Mouse (Mus musculus) stomach, embryonic 14.5 days (tissue): ENCODE results near the gene Cga. TPM values are rescaled to one million over a fixed set of nuclear protein-coding genes. Genes with fewer than 3 reads are reported as not detected.

Experiments used
- ATAC-seq: fragments of 200-750 bp; cut with Nextera tagmentation; 2 replicates; pipeline ENCODE4 v1.8.0; 2017; ENCODE audit warnings: low read depth, moderate TSS enrichment; ENCODE audit not compliant: insufficient number of reproducible peaks, insufficient read depth, low FRiP score
- H3K27ac ChIP-seq: fragments of 300-500 bp; sonication (generic); 2 replicates; pipeline ENCODE4 v1.5.1; 2014; ENCODE audit warnings: mild to moderate bottlenecking, low read length, moderate library complexity, mixed read lengths
- H3K27me3 ChIP-seq: fragments of 300-500 bp; sonication (generic); 2 replicates; pipeline ENCODE4 v1.6.1; 2014; ENCODE audit warnings: low read length, control low read depth, mixed read lengths; ENCODE audit not compliant: control insufficient read depth, insufficient read depth
- H3K36me3 ChIP-seq: fragments of 300-500 bp; sonication (generic); 2 replicates; pipeline ENCODE4 v1.6.1; 2014; ENCODE audit warnings: mild to moderate bottlenecking, control low read depth, low read length, moderate library complexity, mixed read lengths; ENCODE audit not compliant: control insufficient read depth, insufficient read depth
- H3K4me1 ChIP-seq: fragments of 300-500 bp; sonication (generic); 2 replicates; pipeline ENCODE4 v1.6.1; 2014; ENCODE audit warnings: low read length, control low read depth, mixed read lengths; ENCODE audit not compliant: control insufficient read depth, insufficient read depth
- H3K4me2 ChIP-seq: fragments of 300-500 bp; sonication (generic); replicated peaks from 2 replicates; pipeline ENCODE4 v1.6.1; 2014; ENCODE audit warnings: low read depth, low read length, control low read depth
- H3K4me3 ChIP-seq: fragments of 300-500 bp; sonication (generic); 2 replicates; pipeline ENCODE4 v1.5.1; 2014; ENCODE audit warnings: low read depth, low read length, control low read depth
- H3K9ac ChIP-seq: fragments of 300-500 bp; sonication (generic); replicated peaks from 2 replicates; pipeline ENCODE4 v1.6.1; 2014; ENCODE audit warnings: low read depth, mild to moderate bottlenecking, control low read depth, low read length, moderate library complexity, mixed read lengths
- H3K9me3 ChIP-seq: fragments of 300-500 bp; sonication (generic); 2 replicates; pipeline ENCODE4 v1.6.1; 2016; ENCODE audit warnings: low read depth, low read length, control low read depth; ENCODE audit not compliant: control insufficient read depth
- WGBS: fragments of 180-500 bp; shearing (Covaris S2); extraction: QIAGEN DNeasy Blood & Tissue Kit; methylation state at CpG from one replicate; pipeline ENCODE4 v1.1.7; 2014; 5-methylcytosine and 5-hydroxymethylcytosine counted together
- polyA plus RNA-seq: library from polyadenylated mRNA; unstranded; fragments of >200 nt; fragmentation: Nextera tagmentation; extraction: Ambion mirVana; gene quantifications from 2 replicates; pipeline ENCODE4 v1.2.1, GENCODE M21; 2014

Cga gene
- not detected in 2 replicates for polyA plus RNA-seq

DNA sequence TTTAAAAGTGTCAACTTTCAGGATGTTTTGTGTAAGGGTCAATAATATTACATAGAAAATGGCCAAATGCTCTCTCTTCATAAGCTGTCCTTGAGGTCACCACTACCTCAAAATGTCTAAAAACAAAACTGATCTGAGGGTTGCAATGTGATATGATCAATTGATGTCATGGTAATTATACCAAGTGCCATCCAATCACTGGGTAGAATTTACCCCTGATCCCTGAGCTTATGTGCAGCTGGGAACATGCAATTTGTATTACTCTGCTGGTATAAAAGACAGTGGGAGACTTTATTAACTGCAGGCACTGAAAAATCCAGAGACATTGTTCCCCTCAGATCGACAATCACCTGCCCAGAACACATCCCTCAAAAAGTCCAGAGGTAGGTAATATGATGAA, at the start of gene Cga:
TSS of gene Cga (plus strand) at position 301 of the 400 bp plus-strand sequence.
- Histone ChIP-seq H3K9ac (no peak within 1 kb of the TSS), H3K36me3 (no peaks in the 10 kb centered on the region), H3K4me1 (0 out of 2 replicates have a peak, but pooled peaks cover 3% of the 10 kb centered on the region), H3K27ac (no peak within 1 kb of the TSS), H3K27me3 (no peaks in the 10 kb centered on the region), H3K4me3 (no peak within 1 kb of the TSS), H3K4me2 (no peak within 1 kb of the TSS), H3K9me3 (no peaks in the 10 kb centered on the region)
- WGBS = 89% methylated on average over 1 of the region's 1 CpGs
- no peak for ATAC-seq

DNA sequence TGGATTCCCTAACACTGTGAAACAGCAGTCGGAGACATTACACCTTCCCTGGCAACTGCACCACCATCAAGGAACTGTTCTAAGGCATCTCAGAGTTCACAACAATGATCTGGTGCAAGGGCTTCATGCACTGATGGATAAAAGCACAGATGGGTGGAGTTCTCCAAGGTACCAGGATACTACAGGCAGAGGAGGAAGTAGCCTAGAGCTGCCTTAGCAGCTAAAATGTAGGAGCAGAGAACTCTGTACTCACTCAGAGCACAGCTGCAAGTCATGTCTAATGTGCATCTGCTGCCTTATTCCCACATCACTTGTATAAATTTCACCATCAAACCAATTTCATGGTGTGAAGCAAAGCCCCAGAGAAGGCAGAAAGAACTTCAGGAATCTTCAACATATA, 49.7 kb upstream of the Cga start:
- ATAC-seq = no peak
- 94% methylated on average over 1 of the region's 1 CpGs for WGBS
- no peak overlapping the region for H3K27ac ChIP-seq
- H3K27me3 ChIP-seq = no peaks in the 10 kb centered on the region
- H3K36me3 ChIP-seq = peaks cover 9% of the 10 kb centered on the region
- no peaks in the 10 kb centered on the region for H3K4me1 ChIP-seq
- no peak overlapping the region for H3K4me3 ChIP-seq
- H3K9ac ChIP-seq = no peak overlapping the region
- no peak overlapping the region for H3K4me2 ChIP-seq
- no peaks in the 10 kb centered on the region for H3K9me3 ChIP-seq

DNA sequence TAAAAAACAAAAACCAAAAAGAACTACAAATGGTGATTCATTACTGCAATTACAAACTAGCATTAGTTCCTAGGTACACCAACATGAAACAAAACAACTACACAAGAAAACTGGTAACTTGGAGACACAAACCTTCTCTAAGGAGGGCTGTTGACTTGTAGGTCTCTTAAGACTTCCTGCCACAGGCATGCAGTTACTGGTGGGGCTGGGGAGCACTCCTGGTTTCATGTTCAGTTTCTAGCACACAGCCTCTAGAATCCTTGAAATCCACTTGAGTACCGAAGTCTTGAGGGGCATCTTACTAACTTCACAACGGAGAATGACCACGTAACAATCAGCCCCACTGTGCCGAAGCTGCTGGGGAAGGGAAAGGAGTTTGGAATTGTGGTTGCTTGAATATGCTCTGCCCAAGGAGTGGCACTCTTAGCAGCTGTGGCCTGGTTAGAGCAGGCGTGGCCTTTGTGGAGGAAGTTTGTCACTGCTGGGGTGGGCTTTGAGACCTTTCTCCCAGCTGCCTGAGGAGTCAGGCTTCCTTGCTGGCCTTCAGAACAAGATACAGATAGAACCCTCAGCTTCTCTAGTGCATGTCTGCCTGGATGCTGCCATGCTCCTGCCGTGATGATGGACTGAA, 45.8 kb upstream of the Cga start:
- ATAC-seq = no peak
- 95% methylated on average over 6 of the region's 6 CpGs for WGBS
- Histone ChIP-seq H3K4me2 (no peak overlapping the region), H3K9ac (no peak overlapping the region), H3K4me3 (no peak overlapping the region), H3K27me3 (no peaks in the 10 kb centered on the region), H3K36me3 (peaks cover 8% of the 10 kb centered on the region; the same call in 1 of the 2 replicates), H3K4me1 (no peaks in the 10 kb centered on the region), H3K9me3 (no peaks in the 10 kb centered on the region), H3K27ac (no peak overlapping the region)

DNA sequence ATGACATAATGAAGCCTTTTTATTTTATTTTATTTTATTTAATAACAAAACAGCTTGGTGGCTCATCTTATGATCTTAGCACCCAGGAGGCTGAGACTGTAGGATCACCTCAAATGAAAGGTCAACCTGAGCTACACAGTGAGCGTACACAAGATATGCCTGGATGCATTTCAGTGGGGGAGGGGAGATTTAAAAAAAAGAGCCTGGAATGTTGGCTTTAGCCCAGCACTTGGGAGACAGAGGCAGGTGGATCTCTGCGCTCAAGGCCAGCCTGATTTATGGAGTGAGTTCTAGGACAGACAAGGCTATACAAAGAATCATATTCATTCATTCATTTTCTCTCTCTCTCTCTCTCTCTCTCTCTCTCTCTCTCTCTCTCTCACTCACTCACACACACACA, 43.4 kb upstream of the Cga start:
- ATAC-seq = no peak
- WGBS = 91% methylated on average over 2 of the region's 2 CpGs

DNA sequence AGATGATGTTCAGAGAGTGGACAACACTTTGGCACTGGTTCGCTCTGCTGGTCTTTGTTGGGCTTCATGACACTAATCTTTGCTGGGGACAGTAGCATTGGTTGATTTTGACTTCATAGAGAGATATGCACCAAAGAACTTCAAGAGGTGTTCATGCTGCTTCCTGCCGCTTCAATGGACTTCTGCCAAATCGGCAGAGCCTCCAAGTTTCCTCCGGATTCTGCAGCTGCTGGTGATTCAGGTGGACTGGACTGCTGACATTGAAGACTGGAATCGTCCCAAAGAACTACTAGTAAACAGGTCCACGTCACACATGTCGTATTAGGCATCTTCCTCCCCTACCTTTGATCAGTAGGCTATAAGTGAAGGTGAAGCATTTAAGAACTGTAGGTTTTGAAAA, 41.5 kb upstream of the Cga start:
- WGBS = 94% methylated on average over 7 of the region's 7 CpGs
- no peak for ATAC-seq
- Histone ChIP-seq H3K4me2 (no peak overlapping the region), H3K9ac (no peak overlapping the region), H3K27me3 (no peaks in the 10 kb centered on the region), H3K9me3 (no peaks in the 10 kb centered on the region), H3K27ac (no peak overlapping the region), H3K4me1 (no peaks in the 10 kb centered on the region), H3K4me3 (no peak overlapping the region), H3K36me3 (peaks cover 13% of the 10 kb centered on the region; the same call in 1 of the 2 replicates)

More for the DNA sequence above, 43.4 kb upstream of the Cga start:
- Histone ChIP-seq H3K4me2 (no peak overlapping the region), H3K27me3 (no peaks in the 10 kb centered on the region), H3K4me3 (no peak overlapping the region), H3K36me3 (peaks cover 13% of the 10 kb centered on the region; the same call in 1 of the 2 replicates), H3K9me3 (no peaks in the 10 kb centered on the region), H3K27ac (no peak overlapping the region), H3K4me1 (no peaks in the 10 kb centered on the region), H3K9ac (no peak overlapping the region)

DNA sequence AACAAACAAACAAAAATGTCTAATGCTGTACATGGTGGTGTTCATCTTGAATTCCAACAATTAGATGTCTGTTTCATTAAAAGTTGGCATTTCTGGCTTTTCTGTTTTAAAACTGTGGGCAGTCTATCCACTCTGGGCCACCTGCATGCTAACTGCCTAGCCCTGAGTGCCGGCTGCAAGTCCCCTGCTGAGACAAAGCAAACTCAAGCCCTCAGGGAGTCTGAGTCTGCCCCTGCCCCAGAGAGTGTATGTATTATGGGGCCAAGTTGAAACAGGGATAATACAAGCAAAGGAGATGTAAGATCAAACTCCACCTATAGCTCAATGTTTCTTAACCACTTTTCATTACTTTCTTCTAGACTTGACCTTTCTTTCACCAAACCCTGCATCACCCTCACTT, 37.6 kb upstream of the Cga start:
- Histone ChIP-seq H3K9ac (no peak overlapping the region), H3K4me2 (no peak overlapping the region), H3K36me3 (peaks cover 9% of the 10 kb centered on the region; the same call in 1 of the 2 replicates), H3K27ac (no peak overlapping the region), H3K27me3 (no peaks in the 10 kb centered on the region), H3K4me1 (no peaks in the 10 kb centered on the region), H3K4me3 (no peak overlapping the region), H3K9me3 (no peaks in the 10 kb centered on the region)
- WGBS = 39% methylated on average over 1 of the region's 1 CpGs
- no peak for ATAC-seq

DNA sequence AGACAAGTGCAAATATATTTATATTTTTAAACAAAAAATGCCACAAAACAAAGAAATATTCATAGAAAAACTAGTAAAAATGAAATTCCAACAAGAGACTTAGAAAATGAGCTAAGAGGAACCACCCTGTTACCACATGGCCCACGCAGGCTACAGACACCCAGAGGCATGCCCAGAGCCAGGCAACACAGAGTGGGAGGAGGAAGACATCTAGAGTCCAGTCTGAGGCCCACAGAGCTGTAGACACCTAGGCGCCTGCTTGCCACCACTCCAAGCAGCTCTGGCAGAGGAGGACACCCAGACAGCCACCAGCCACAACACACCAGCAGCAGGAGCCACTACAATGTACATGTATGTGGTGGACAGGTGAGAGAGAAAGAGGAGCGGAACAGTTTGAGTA, 34.7 kb upstream of the Cga start:
- 93% methylated on average over 3 of the region's 3 CpGs for WGBS
- no peak overlapping the region for H3K9ac ChIP-seq
- H3K27me3 ChIP-seq = no peaks in the 10 kb centered on the region
- no peak for ATAC-seq
- no peak overlapping the region for H3K4me2 ChIP-seq
- no peak overlapping the region for H3K27ac ChIP-seq
- H3K9me3 ChIP-seq = no peaks in the 10 kb centered on the region
- H3K36me3 ChIP-seq = peaks cover 5% of the 10 kb centered on the region; the same call in 1 of the 2 replicates
- no peak overlapping the region for H3K4me3 ChIP-seq
- no peaks in the 10 kb centered on the region for H3K4me1 ChIP-seq

DNA sequence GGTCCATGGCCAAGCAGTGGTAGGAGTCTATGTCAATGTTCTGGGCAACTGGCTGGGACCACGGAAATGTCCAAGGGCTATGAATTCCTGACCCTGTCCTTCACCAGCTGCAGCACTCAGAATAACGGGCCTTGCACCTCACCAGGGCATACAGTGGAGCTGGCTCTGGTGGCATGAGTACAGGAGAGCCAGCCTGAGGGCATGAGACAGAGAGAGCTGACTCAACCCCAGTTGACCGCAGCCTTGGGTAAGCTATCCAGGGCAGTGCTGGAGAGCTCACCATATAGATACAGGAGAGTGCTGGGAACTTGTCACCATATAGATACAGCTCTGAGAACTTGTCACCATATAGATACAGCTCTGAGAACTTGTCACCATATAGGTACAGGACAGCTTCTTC, 34.2 kb upstream of the Cga start:
- no peak overlapping the region for H3K27ac ChIP-seq
- H3K9me3 ChIP-seq = no peaks in the 10 kb centered on the region
- no peak for ATAC-seq
- no peak overlapping the region for H3K4me3 ChIP-seq
- no peaks in the 10 kb centered on the region for H3K27me3 ChIP-seq
- H3K4me2 ChIP-seq = no peak overlapping the region
- WGBS = 90% methylated on average over 3 of the region's 3 CpGs
- no peak overlapping the region for H3K9ac ChIP-seq
- no peaks in the 10 kb centered on the region for H3K4me1 ChIP-seq
- H3K36me3 ChIP-seq = no peaks in the 10 kb centered on the region

DNA sequence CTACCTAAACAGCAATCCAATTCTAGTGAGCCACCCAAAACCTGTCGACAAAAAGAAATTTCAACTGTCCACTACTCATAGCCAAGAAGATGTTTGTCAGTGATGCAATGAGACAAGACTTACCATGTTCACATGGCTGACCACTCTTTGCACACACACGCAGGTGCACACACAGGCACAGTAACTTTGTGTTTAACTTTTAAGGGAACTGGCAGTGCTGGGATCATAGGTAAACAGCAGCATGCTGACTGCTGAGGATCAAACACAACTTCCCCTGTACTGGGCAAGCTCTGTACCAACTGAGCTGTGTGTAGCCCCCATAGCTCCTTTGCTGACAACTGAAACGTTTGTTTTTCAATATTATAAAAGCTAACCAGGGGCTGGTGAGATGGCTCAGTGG, 32.1 kb upstream of the Cga start:
- Histone ChIP-seq H3K9me3 (no peaks in the 10 kb centered on the region), H3K9ac (no peak overlapping the region), H3K36me3 (no peaks in the 10 kb centered on the region), H3K4me2 (no peak overlapping the region), H3K4me3 (no peak overlapping the region), H3K4me1 (no peaks in the 10 kb centered on the region), H3K27me3 (no peaks in the 10 kb centered on the region), H3K27ac (no peak overlapping the region)
- 75% methylated on average over 3 of the region's 3 CpGs for WGBS
- ATAC-seq = no peak
